Mouse (Mus musculus) kidney, postnatal 14 days (tissue): Measurements from ENCODE around the gene Dmbx1.

Experiments used
- DNase-seq: peaks from one replicate; pipeline ENCODE4 v3.0.0; 2022; ENCODE audit warnings: mixed read lengths

Dmbx1 gene

GRCm38 (mm10) chr4:115939295-115940102 lies at the start of gene Dmbx1:
Gene Dmbx1 (minus strand): TSS chr4:115939926.
- peak; percentile 23 for DNase-seq

DNA sequence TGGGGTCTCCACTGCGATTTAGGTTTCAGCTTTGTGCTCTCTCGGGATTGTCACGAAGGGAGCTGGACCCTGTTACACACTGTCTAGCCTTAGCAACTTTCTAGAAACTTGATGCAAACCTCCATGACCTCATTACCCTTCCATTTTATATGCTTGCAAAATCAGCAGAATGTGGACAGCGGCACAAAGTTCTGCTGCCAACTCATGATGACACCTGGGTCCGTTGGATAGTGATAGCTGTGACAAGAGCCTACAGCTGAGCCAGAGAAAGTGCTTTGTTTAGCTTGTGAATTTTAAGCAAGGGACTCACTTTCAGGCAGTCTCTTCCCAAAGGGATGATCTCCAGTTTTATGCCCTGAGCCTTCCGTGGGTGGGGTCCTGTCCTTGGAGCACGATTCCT lies 49.7 kb upstream of the Dmbx1 start:
- no peak for DNase-seq

GRCm38 (mm10) chr4:115987858-115988530 lies 48.3 kb upstream of the Dmbx1 start:
- DNase-seq = no peak

GRCm38 (mm10) chr4:115987436-115987835 lies 47.7 kb upstream of the Dmbx1 start:
- no peak for DNase-seq

GRCm38 (mm10) chr4:115984967-115985366 lies 45.2 kb upstream of the Dmbx1 start:
- DNase-seq = peak; percentile 8

DNA sequence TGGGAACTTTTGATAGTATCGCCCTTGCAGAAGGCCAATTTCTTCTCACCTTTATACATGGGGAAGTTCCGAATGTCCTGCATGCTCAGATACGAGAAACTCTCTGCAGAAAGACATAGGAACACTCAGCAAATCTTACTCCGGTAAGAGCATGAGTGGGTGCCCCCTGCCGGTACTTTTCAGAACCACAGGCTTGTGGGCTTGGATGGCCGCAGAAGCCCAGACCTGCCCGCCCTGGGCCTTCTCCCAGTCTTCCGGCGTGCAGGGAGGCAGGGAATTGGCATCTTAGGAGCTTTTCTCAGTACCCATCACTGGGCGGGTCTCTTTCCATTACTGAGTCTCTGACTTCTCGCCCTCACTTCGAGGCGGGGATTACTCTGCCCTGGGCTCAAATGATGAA lies 44.4 kb upstream of the Dmbx1 start:
- peak; percentile 87 for DNase-seq

DNA sequence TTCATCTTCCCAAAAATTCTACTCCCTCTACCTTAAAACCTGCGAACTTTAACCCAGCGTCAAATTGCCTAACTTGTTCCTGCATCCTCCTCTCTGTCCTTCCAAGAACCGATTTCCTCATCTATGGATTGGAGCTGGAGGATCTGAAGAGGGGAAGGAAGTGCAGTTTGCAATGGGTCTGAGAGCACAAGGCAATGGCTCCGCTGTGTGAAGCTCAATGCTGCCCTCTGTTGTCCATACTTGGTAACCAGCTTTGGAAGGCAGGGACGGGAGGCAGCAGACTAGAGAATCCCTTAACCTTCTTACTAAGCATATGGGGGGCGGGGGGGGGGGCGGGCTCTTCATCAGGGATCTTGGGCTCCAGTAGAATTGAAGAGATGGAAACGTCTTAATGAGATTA lies 41.0 kb upstream of the Dmbx1 start:
- peak; percentile 74 for DNase-seq

- no peak for DNase-seq
Observed at GRCm38 (mm10) chr4:115979437-115979836, 39.7 kb upstream of the Dmbx1 start.

GRCm38 (mm10) chr4:115978911-115979310 lies 39.2 kb upstream of the Dmbx1 start:
- DNase-seq = no peak

GRCm38 (mm10) chr4:115972543-115972942 lies 32.8 kb upstream of the Dmbx1 start:
- DNase-seq = no peak

- DNase-seq = peak; percentile 13
Observed at GRCm38 (mm10) chr4:115964446-115964845, 24.7 kb upstream of the Dmbx1 start.

DNA sequence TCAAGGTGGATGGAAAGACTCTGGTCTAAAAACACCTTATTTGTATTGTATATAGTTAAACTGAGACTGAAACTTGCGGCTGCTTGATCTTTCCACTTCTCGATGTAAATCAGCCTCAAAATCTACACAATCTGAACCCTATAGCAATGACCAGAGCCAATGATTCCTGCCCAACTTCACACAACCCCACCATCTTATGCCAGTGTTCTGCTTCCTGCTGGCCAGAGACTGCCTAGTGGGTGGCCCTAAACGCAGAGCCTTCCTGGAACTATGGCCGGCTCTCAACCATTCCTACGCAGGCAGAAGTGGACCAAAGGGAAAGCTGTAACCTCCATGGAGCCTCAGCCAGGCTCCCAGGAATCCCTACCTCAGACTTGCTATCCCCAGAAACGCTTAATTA lies 24.0 kb upstream of the Dmbx1 start:
- DNase-seq = no peak

DNA sequence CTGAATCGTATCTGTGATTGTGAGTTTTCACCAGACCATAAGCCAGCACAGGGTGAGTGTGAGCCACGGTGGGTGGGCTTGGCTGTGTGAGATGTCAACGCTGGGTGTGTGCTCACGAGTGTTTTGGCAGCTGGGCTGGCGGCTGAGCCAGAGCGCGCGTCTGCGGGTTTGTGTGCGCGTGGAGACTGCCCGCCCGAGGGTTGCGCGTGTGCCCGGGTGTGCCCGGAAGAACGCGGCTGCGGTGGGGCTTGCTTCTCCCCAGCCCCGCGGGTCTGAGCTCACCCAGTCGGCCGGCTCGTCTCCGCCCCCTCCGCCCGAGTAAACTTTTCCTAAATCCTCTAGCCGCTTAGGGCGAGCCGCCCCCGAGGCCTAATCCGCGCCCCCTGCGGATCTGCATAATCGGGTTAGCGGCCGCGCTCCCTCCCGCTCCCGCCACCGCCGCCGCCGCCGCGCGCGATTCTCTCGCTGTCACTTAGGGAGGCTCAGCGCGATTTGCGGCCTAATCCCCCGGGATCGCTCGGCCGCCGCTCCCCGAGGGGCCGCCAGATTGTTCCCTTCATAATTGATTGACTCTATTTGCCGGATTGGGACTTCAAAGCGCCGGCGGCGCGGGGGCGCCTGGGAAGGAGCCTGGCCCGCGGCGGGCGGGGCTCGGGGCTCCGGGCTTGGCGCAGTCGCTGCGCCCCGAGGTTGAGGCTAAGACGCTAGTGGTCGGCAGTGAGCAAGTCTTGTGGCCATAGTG lies 23.1 kb upstream of the Dmbx1 start:
- DNase-seq = peak; percentile 61

DNA sequence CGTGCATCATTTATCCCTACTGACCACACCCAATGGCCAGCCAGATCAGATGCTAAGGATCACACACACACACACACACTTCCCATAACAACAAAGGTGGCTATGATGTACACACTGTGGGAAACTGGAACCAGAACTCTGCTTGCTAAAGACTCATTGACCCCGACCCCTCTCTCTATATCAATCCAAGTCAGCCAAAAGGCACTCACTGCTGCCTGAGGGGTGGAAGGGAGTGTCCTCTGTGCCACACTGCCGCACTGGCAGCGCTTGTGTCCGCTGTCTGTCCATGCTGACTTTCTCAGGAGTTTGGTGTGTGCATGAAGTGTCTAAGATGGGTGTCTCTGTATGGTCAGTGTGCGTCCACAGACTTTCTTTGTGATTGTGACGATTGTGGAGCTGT lies 22.3 kb upstream of the Dmbx1 start:
- DNase-seq = no peak

- DNase-seq = no peak
Observed at GRCm38 (mm10) chr4:115959546-115959945, 19.8 kb upstream of the Dmbx1 start.

DNA sequence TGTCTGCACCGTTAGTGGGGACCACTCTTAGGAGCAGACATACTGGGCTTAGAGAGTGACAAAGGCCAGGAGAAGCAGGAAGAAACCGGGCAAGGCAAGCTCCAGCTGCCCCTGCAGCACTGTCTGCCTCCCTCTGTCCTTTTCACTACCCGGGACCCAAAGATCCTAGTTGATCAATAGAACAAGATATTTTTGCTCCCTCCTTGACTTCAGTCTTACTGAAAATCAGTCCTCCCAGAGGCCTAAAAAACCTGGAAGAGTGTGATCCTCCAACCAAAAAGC lies 15.7 kb upstream of the Dmbx1 start:
- no peak for DNase-seq

DNA sequence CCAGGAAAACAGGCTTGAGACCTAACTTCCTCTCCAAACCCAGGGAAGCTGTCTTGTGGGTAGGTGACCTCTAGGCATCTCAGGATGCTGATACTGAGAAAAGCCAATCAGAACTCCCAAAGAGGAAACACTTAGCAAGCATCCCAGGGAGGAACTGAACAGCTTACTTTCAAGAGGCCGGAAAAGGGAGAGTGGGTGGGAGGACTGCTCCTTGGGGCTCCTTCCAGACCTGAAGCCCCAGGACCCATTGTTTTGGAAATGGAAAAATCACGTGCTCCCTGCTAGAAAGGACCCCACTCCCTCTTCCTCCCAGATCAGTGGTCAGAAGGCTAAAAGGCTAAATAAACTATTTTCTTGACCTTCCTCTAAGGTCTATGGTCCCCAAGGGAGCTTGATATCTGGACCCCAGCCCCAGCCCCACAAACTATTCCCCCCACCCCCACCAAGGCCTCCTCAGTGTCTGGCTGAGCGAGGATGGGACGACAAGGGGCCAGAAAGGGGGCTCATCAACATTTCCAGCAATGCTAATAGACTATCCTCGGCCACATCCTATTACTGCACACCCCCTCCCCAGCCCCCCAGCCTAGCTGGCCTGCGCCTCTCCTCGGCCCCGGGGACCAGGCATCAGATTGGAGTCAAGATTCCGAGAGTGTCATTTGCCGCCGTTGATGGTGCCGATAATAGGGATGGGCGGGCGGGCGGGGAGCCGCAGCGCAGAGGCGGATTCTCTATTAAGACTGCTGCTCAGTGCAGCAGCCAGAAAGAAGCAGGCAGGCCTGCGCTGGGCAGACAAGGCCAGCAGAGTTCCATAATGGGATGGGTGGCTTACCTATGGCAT lies 15.1 kb upstream of the Dmbx1 start:
- no peak for DNase-seq

DNA sequence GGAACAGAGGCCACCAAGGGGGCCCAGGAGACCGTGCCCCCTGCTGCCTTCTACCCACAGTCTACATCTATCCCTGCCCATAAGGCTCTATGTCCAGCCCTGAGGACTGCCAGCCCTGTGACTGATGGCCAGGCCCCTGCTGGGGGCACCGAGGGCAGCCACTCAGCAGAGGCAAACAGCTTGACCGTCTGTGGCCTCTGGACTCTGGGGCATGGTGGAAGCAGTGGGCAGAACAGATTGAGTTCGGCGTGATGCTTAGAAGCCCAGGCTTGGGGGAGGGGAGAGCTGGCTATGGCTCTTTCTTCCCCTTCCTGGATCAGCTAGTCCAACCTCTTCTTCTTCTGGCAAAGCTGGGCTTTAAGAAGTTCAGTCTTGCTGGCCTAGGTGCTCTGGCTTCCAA lies 13.8 kb upstream of the Dmbx1 start:
- DNase-seq = peak; percentile 46

DNA sequence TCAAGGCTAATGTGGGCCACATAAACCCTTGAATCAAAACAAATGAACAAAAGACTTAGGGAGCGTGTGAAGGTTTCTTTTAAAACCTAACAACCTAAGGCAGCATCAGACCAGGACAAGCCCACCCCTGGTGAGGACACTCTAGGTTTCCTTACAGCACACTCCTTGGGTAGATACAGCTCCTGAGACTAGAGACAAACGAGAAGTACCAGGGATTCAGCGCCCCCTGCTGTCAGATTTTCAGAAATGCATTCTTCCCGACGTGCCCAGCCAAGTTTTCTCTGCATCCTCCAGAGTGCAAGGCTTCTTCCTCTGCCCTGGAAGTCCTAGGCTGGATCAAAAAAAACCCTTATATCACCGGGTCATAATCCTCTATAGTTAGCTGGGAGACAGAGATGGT lies 13.0 kb upstream of the Dmbx1 start:
- peak; percentile 54 for DNase-seq

DNA sequence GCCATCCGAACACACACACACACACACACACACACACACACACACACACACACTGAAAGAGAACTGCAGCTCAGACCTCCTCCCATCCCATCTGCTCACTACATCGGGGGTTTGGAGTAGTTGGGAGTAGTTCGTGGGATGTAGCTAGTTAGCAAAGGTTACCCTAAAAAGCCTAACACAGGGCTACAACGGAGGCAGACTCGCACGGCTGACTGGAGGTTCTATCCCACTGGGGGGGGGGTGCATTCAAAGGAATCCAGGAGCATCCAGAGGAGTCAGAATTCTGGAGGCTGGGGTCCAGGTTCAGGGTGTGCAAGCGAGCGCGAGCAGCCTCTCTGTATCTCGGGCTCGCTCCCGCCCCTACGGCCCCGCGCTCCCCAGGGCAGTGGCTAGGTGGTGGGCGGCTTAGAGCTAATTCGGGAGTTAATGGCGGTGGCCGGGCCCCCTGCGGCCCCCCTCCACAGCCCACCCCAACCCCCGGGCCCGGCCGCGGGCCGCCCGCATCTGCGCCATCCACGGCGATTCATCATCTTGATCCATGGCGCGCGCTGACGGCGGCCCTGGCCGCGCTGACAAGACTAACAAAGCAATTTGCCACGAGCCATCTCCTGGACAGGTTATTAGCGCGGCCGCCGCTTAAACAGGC lies 4.1 kb upstream of the Dmbx1 start:
- no peak for DNase-seq

DNA sequence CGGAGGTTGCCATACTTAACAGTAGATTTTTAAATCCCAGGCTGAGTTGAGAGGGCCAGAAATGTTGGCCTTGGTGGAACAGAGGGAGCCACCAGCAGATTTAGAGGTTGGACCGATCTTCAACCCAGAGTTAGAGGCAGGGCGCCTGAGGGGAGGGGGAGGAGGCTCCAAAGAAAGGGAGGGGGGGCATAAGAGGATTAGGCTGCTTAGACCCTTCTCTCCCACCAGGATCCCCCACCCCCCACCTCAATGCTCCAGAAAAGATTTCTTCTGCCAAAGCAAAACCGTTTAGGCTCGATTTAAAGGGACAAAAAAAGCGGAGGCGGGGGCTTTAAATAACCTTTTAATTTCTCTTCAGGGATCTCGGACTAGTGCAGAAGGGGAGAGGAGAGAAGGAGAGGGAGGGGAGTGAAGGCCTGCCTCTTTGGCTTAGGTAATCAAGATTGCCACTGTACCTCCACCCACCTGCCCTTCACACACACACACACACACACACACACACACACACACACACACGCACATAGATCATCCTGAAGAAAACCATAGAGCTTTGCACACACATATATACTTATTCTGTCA lies 1.6 kb upstream of the Dmbx1 start:
- no peak for DNase-seq

DNA sequence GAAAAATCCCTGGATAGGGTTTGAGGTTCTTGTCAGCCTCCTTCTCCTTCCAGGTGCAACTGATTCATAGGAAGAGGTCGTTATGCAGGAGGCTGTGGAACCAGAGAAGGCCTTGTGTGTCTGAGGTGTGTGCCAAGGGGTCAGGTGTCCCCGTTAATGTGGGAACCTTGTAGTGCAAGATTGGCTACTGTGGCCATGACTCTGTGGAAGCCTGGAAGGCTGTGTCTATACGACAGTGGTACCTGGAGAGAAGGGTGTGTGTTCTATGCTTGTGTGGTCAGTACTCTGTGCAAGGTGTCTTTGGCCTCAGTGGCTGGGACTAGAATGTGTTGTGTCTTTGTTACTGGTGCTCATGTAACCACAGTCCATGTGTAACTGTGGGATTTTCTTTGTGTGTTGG lies 955 bp upstream of the Dmbx1 start:
- DNase-seq = no peak
